In genomic region chr10:81600738-81601203, GRCm38 (mm10) we compare ENCODE assay signal across 8 mouse cellular contexts. TPM values are rescaled to one million over a fixed set of nuclear protein-coding genes. Genes with fewer than 3 reads are reported as not detected.
A peak's percentile ranks its signal among the peaks of the same experiment; 100 is the strongest.
DNase-seq lines count a peak whose midpoint lies in the region; ATAC-seq and TF ChIP-seq lines count a peak whose summit lies in the region.

TSS of gene Tle6 (minus strand) at chr10:81601073.

- ATAC-seq in forebrain, embryonic 12.5 days (ENCODE audit: low FRiP score), result peak; percentile 87
- peak; percentile 83 for ATAC-seq in heart, postnatal 0 days (ENCODE audit: insufficient read depth, low read depth)
- peak; percentile 88 for ATAC-seq in liver, embryonic 16.5 days (ENCODE audit: low read depth)
- ATAC-seq in neural tube, embryonic 13.5 days (ENCODE audit: low read depth), result peak; percentile 72

- H3K4me3 ChIP-seq in forebrain, embryonic 12.5 days (replicated peaks), result peak within 1 kb of the TSS; percentile 21
- H3K4me3 ChIP-seq in heart, postnatal 0 days (ENCODE audit: low read depth, low read length), result peak within 1 kb of the TSS; percentile 32
- H3K4me3 ChIP-seq in liver, embryonic 16.5 days (ENCODE audit: low read depth, low read length), result peak within 1 kb of the TSS; percentile 48
- peak within 1 kb of the TSS; percentile 18; the same call in 1 of the 2 replicates for H3K4me3 ChIP-seq in neural tube, embryonic 13.5 days
- H3K4me3 ChIP-seq in testis, adult 2 months (ENCODE audit: control insufficient read depth, low read depth, low read length), result peak within 1 kb of the TSS; percentile 70

- H3K4me1 ChIP-seq in forebrain, embryonic 12.5 days, result peaks cover 54% of the 10 kb centered on the region
- H3K4me1 ChIP-seq in heart, postnatal 0 days (ENCODE audit: control insufficient read depth, insufficient read depth), result peaks cover 39% of the 10 kb centered on the region
- H3K4me1 ChIP-seq in liver, embryonic 16.5 days (ENCODE audit: control insufficient read depth, low read depth, low read length), result peaks cover 52% of the 10 kb centered on the region
- peaks cover 62% of the 10 kb centered on the region for H3K4me1 ChIP-seq in neural tube, embryonic 13.5 days (replicated peaks)
- H3K4me1 ChIP-seq in testis, adult 2 months (ENCODE audit: control insufficient read depth, insufficient read depth, low read length), result peaks cover 21% of the 10 kb centered on the region

- no peak for TF ChIP-seq CTCF in heart, postnatal 0 days (IDR thresholded peaks at IDR 0.05; ENCODE audit: low read depth)
- no peak for TF ChIP-seq CTCF in testis, adult 2 months (IDR thresholded peaks at IDR 0.05; ENCODE audit: control insufficient read depth, insufficient read depth, insufficient replicate concordance, low read depth, low read length)

- H3K36me3 ChIP-seq in forebrain, embryonic 12.5 days (replicated peaks), result no peaks in the 10 kb centered on the region
- no peaks in the 10 kb centered on the region for H3K36me3 ChIP-seq in heart, postnatal 0 days (replicated peaks; ENCODE audit: control insufficient read depth, insufficient read depth, low read length)
- H3K36me3 ChIP-seq in liver, embryonic 16.5 days (ENCODE audit: control insufficient read depth, insufficient read depth), result no peaks in the 10 kb centered on the region
- no peaks in the 10 kb centered on the region for H3K36me3 ChIP-seq in neural tube, embryonic 13.5 days
- H3K36me3 ChIP-seq in testis, adult 2 months (ENCODE audit: control insufficient read depth, insufficient read depth, low read length), result no peaks in the 10 kb centered on the region

- H3K27ac ChIP-seq in forebrain, embryonic 12.5 days, result no peak within 1 kb of the TSS
- H3K27ac ChIP-seq in heart, postnatal 0 days (ENCODE audit: low read depth), result peak within 1 kb of the TSS; percentile 54
- H3K27ac ChIP-seq in liver, embryonic 16.5 days (ENCODE audit: low read length), result peak within 1 kb of the TSS; percentile 10; the same call in 1 of the 2 replicates
- H3K27ac ChIP-seq in neural tube, embryonic 13.5 days (replicated peaks), result no peak within 1 kb of the TSS
- peak within 1 kb of the TSS; percentile 73 for H3K27ac ChIP-seq in testis, adult 2 months (ENCODE audit: control insufficient read depth, insufficient read depth, low read depth, low read length)

- TF ChIP-seq POLR2A in testis, adult 2 months (IDR thresholded peaks at IDR 0.05; ENCODE audit: control insufficient read depth, low read depth, low read length), result 0 out of 2 replicates have a peak, but pooled peaks have one; percentile 30

- no peak within 1 kb of the TSS for H3K9ac ChIP-seq in forebrain, embryonic 12.5 days
- H3K9ac ChIP-seq in heart, postnatal 0 days (replicated peaks; ENCODE audit: low read depth, low read length), result no peak within 1 kb of the TSS
- peak within 1 kb of the TSS; percentile 43 for H3K9ac ChIP-seq in liver, embryonic 16.5 days (ENCODE audit: low read depth, low read length)
- peak within 1 kb of the TSS; percentile 27; the same call in 1 of the 2 replicates for H3K9ac ChIP-seq in neural tube, embryonic 13.5 days

- H3K9me3 ChIP-seq in forebrain, embryonic 12.5 days, result no peaks in the 10 kb centered on the region
- H3K9me3 ChIP-seq in heart, postnatal 0 days (replicated peaks; ENCODE audit: control insufficient read depth, low read length), result no peaks in the 10 kb centered on the region
- no peaks in the 10 kb centered on the region for H3K9me3 ChIP-seq in liver, embryonic 16.5 days (replicated peaks; ENCODE audit: control insufficient read depth, low read length)
- H3K9me3 ChIP-seq in neural tube, embryonic 13.5 days, result no peaks in the 10 kb centered on the region

- peaks cover 63% of the 10 kb centered on the region for H3K27me3 ChIP-seq in forebrain, embryonic 12.5 days
- 0 out of 2 replicates have a peak, but pooled peaks cover 1% of the 10 kb centered on the region for H3K27me3 ChIP-seq in heart, postnatal 0 days (ENCODE audit: control insufficient read depth, insufficient read depth, low read length)
- peaks cover 18% of the 10 kb centered on the region for H3K27me3 ChIP-seq in liver, embryonic 16.5 days (ENCODE audit: control insufficient read depth, insufficient read depth, low read depth, low read length)
- peaks cover 36% of the 10 kb centered on the region for H3K27me3 ChIP-seq in neural tube, embryonic 13.5 days
- H3K27me3 ChIP-seq in testis, adult 2 months (ENCODE audit: control insufficient read depth, insufficient read depth, low read length), result no peaks in the 10 kb centered on the region

- 0 out of 2 replicates have a peak, but pooled peaks have one; percentile 60 for TF ChIP-seq EP300 in heart, postnatal 0 days (IDR thresholded peaks at IDR 0.05; ENCODE audit: low read depth)

- DNase-seq in CD8-positive naive resting alpha-beta T cell, adult 2 months (ENCODE audit: low read depth in 2 of 2, low spot score in 2 of 2), result peak; percentile 56 to 60
- DNase-seq in c-Kit-positive CD71-positive TER-119-negative erythroid progenitor cells, embryonic 14.5 days (ENCODE audit: low read depth), result peak; percentile 92
- DNase-seq in heart, postnatal 0 days (ENCODE audit: low spot score), result peak; percentile 88
- DNase-seq in kidney, postnatal 4 days, result peak; percentile 98

- peak within 1 kb of the TSS; percentile 48 for H3K4me2 ChIP-seq in forebrain, embryonic 12.5 days
- peak within 1 kb of the TSS; percentile 57 for H3K4me2 ChIP-seq in heart, postnatal 0 days (ENCODE audit: low read depth, low read length)
- H3K4me2 ChIP-seq in liver, embryonic 16.5 days (ENCODE audit: low read depth, low read length), result peak within 1 kb of the TSS; percentile 72
- peak within 1 kb of the TSS; percentile 51 for H3K4me2 ChIP-seq in neural tube, embryonic 13.5 days

- WGBS in forebrain, embryonic 12.5 days, result under 1% methylated on average over 28 of the region's 28 CpGs
- under 1% methylated on average over 28 of the region's 28 CpGs for WGBS in heart, postnatal 0 days
- under 1% methylated on average over 27 of the region's 28 CpGs for WGBS in liver, embryonic 16.5 days (ENCODE audit: insufficient replicate concordance)
- WGBS in neural tube, embryonic 13.5 days, result under 1% methylated on average over 28 of the region's 28 CpGs

RNA-seq across cellular contexts. Expression of gene Tle6, which starts in this region (rescaled TPM):
- 3.1 and 4.3 TPM in 2 replicates for polyA plus RNA-seq in forebrain, embryonic 12.5 days (2016; fragmentation: Nextera tagmentation; extraction: Ambion mirVana)
- 18.6 and 41.4 TPM in 2 replicates for total RNA-seq in heart, postnatal 0 days (2014; rRNA removed; ENCODE audit: low replicate concordance)
- polyA plus RNA-seq in heart, postnatal 0 days (2015; fragmentation: Nextera tagmentation; extraction: Ambion mirVana), result 19.3 and 23.1 TPM in 2 replicates
- polyA plus RNA-seq in liver, embryonic 16.5 days (2015; fragmentation: Nextera tagmentation; extraction: Ambion mirVana), result 3.5 and 4.5 TPM in 2 replicates
- 4.9 and 6.2 TPM in 2 replicates for polyA plus RNA-seq in neural tube, embryonic 13.5 days (2015; fragmentation: Nextera tagmentation; extraction: Ambion mirVana)
- polyA plus RNA-seq in testis, adult 2 months (2012; rRNA removed), result 16.5 and 16.9 TPM in 2 replicates

Comparison
In these comparisons a context has a peak if more than half of its experiments do, and no peak if none do; other contexts are left out.
1. H3K27ac ChIP-seq: peak in heart, postnatal 0 days (single experiment), liver, embryonic 16.5 days (single experiment) and testis, adult 2 months (single experiment); none in forebrain, embryonic 12.5 days (single experiment) and neural tube, embryonic 13.5 days (single experiment).
2. H3K4me3 ChIP-seq: peak in every context shown above with its lines; median percentile 70 in testis, adult 2 months; 48 in liver, embryonic 16.5 days; 32 in heart, postnatal 0 days; 21 in forebrain, embryonic 12.5 days; 18 in neural tube, embryonic 13.5 days.
3. H3K9ac ChIP-seq: peak in liver, embryonic 16.5 days (single experiment) and neural tube, embryonic 13.5 days (single experiment); none in forebrain, embryonic 12.5 days (single experiment) and heart, postnatal 0 days (single experiment).
4. Peak in every context shown above with its lines, with median percentiles within 50 percentile points of each other: DNase-seq, ATAC-seq and H3K4me2 ChIP-seq.